In genomic region chr3:138454711-138455435, GRCm38 (mm10) we compare ENCODE assay signal across 19 mouse cellular contexts. TPM values are rescaled to one million over a fixed set of nuclear protein-coding genes. Genes with fewer than 3 reads are reported as not detected.
"Had no signal": no experiment of that assay in that cellular context is flagged by ENCODE, and none has a peak within 500 bp of the region (broad histone marks: within the 10 kb centered on the region; RNA-seq: fewer than 3 reads in every experiment).

No protein-coding gene starts in this region.

- H3K4me3 ChIP-seq: limb, embryonic 12.5 days; midbrain, embryonic 10.5 days; midbrain, embryonic 15.5 days; neural tube, embryonic 13.5 days had no signal

- ATAC-seq: midbrain, embryonic 15.5 days had no signal

- DNase-seq: kidney, postnatal 10 days; layer of hippocampus, adult 9-11 months; layer of hippocampus, postnatal 36 days; liver; lung, adult 2 months; lung, postnatal 4 days; retina, postnatal 1 day; right cerebral cortex, postnatal 4 days; spleen, adult 18-20 months; thymus, adult 18-20 months; thymus, postnatal 25 days had no signal

- H3K9ac ChIP-seq: limb, embryonic 12.5 days; liver, embryonic 14.5 days; midbrain, embryonic 15.5 days; neural tube, embryonic 13.5 days had no signal

- H3K4me1 ChIP-seq: midbrain, embryonic 10.5 days; midbrain, embryonic 15.5 days; neural tube, embryonic 13.5 days had no signal

- H3K27ac ChIP-seq: limb, embryonic 12.5 days; liver, embryonic 14.5 days; midbrain, embryonic 10.5 days; midbrain, embryonic 15.5 days; neural tube, embryonic 13.5 days had no signal

- H3K4me2 ChIP-seq: limb, embryonic 12.5 days; midbrain, embryonic 15.5 days; neural tube, embryonic 13.5 days had no signal

- H3K9me3 ChIP-seq: limb, embryonic 12.5 days; midbrain, embryonic 10.5 days; midbrain, embryonic 15.5 days; neural tube, embryonic 13.5 days had no signal

- H3K27me3 ChIP-seq: limb, embryonic 12.5 days; midbrain, embryonic 15.5 days; neural tube, embryonic 13.5 days had no signal

RNA-seq across cellular contexts. Expression of gene Adh4, which starts 39.6 kb away (rescaled TPM):
- polyA plus RNA-seq: intestine, embryonic 14.5 days; limb, embryonic 12.5 days; lung, adult 2 months; midbrain, embryonic 10.5 days; midbrain, embryonic 15.5 days; neural tube, embryonic 13.5 days; stomach, embryonic 14.5 days; urinary bladder, adult 2 months had no signal
